Mouse (Mus musculus) CH12.LX (cell line): ENCODE data around the gene Tmem150c. TPM values are rescaled to one million over a fixed set of nuclear protein-coding genes. Genes with fewer than 3 reads are reported as not detected.

ENCODE experiments used
- DNase-seq: peaks from one replicate; pipeline ENCODE4 v3.0.0-alpha.2; 2013; ENCODE audit errors: extremely low read depth
- H3K27ac ChIP-seq: 2 replicates; pipeline ENCODE4 v1.5.1; 2012; ENCODE audit warnings: low read depth, mild to moderate bottlenecking, control low read depth, moderate library complexity; ENCODE audit not compliant: insufficient read depth
- H3K27me3 ChIP-seq: replicated peaks from 2 replicates; pipeline ENCODE3; 2012; ENCODE audit warnings: inconsistent platforms
- H3K36me3 ChIP-seq, 2 experiments: replicated peaks in 1 of 2; 2 replicates each; pipeline versions ENCODE3 to v1.6.1; 2012; ENCODE audit warnings: inconsistent platforms in 1 of 2, low read length in 1 of 2, mild to moderate bottlenecking in 1 of 2, mixed read lengths in 1 of 2, moderate library complexity in 1 of 2; ENCODE audit not compliant: control insufficient read depth in 1 of 2, insufficient read depth in 1 of 2
- H3K4me1 ChIP-seq, 2 experiments: 2 replicates each; pipeline ENCODE4 v1.6.1; 2012; ENCODE audit warnings: inconsistent platforms in 1 of 2, moderate library complexity in 1 of 2; ENCODE audit not compliant: insufficient read depth in 2 of 2, control insufficient read depth in 1 of 2
- H3K4me2 ChIP-seq: 2 replicates; pipeline ENCODE4 v1.6.1; 2012; ENCODE audit warnings: low read depth, mild to moderate bottlenecking, control low read depth; ENCODE audit not compliant: poor library complexity, insufficient read depth, severe bottlenecking
- H3K4me3 ChIP-seq, 3 experiments: fragments of 150-350 bp in 1 of 3; sonication (generic) in 1 of 3; replicated peaks in 1 of 3; 2 replicates each; pipeline versions ENCODE3 to v1.5.1; 2011 to 2012; ENCODE audit warnings: low read depth in 2 of 3, low read length in 2 of 3, mild to moderate bottlenecking in 2 of 3, moderate library complexity in 2 of 3, control low read depth in 1 of 3, improper control_type of control experiment in 1 of 3, inconsistent platforms in 1 of 3, mixed read lengths in 1 of 3; ENCODE audit not compliant: poor library complexity in 1 of 3
- H3K79me2 ChIP-seq: replicated peaks from 2 replicates; pipeline ENCODE4 v1.6.1; 2012; ENCODE audit warnings: mild to moderate bottlenecking, moderate library complexity; ENCODE audit not compliant: control insufficient read depth, poor library complexity, insufficient read depth, severe bottlenecking; ENCODE audit errors: extremely low read depth
- H3K9ac ChIP-seq: 2 replicates; pipeline ENCODE4 v1.6.1; 2012; ENCODE audit warnings: low read depth, mild to moderate bottlenecking, control low read depth, moderate library complexity; ENCODE audit not compliant: insufficient read depth
- H3K9me3 ChIP-seq: replicated peaks from 2 replicates; pipeline ENCODE3; 2012; ENCODE audit warnings: low read length, inconsistent platforms, mixed read lengths
- CHD2 ChIP-seq: IDR thresholded peaks from 2 replicates; pipeline ENCODE4 v1.6.1; 2011; ENCODE audit warnings: low read length, improper control_type of control experiment
- CTCF ChIP-seq, 2 experiments: IDR thresholded peaks in 1 of 2; conservative IDR thresholded peaks in 1 of 2; 2 replicates each; pipeline ENCODE4 v1.5.1; 2011 to 2012; ENCODE audit warnings: low read depth in 2 of 2, low read length in 2 of 2, improper control_type of control experiment in 1 of 2, inconsistent platforms in 1 of 2, mild to moderate bottlenecking in 1 of 2, moderate library complexity in 1 of 2
- ELF1 ChIP-seq: IDR thresholded peaks from 2 replicates; pipeline ENCODE4 v1.6.1; 2014; ENCODE audit warnings: low read depth, mild to moderate bottlenecking, inconsistent platforms, low read length, improper control_type of control experiment
- EP300 ChIP-seq: IDR thresholded peaks from 2 replicates; pipeline ENCODE4 v1.6.1; 2011; ENCODE audit warnings: low read length, improper control_type of control experiment
- GABPA ChIP-seq: IDR thresholded peaks from 2 replicates; pipeline ENCODE4 v1.6.1; 2012; ENCODE audit warnings: low read depth, low read length, improper control_type of control experiment, inconsistent platforms; ENCODE audit not compliant: insufficient replicate concordance
- IRF4 ChIP-seq: IDR thresholded peaks from 2 replicates; pipeline ENCODE4 v1.6.1; 2014; ENCODE audit warnings: low read depth, mild to moderate bottlenecking, inconsistent platforms, low read length, improper control_type of control experiment
- JUN ChIP-seq: IDR thresholded peaks from 2 replicates; pipeline ENCODE4 v1.6.1; 2011; ENCODE audit warnings: low read depth, mild to moderate bottlenecking, low read length, improper control_type of control experiment, moderate library complexity; ENCODE audit not compliant: insufficient read depth
- JUND ChIP-seq: conservative IDR thresholded peaks from 2 replicates; pipeline ENCODE4 v1.6.1; 2011; ENCODE audit warnings: low read depth, low read length, improper control_type of control experiment
- MAFK ChIP-seq: IDR thresholded peaks from 2 replicates; pipeline ENCODE4 v1.6.1; 2011; ENCODE audit warnings: low read length, improper control_type of control experiment; ENCODE audit not compliant: insufficient replicate concordance
- MAX ChIP-seq: IDR thresholded peaks from 2 replicates; pipeline ENCODE4 v1.6.1; 2011; ENCODE audit warnings: low read length, improper control_type of control experiment
- MAZ ChIP-seq: IDR thresholded peaks from 2 replicates; pipeline ENCODE4 v1.6.1; 2012; ENCODE audit warnings: low read depth, mild to moderate bottlenecking, inconsistent platforms, low read length, improper control_type of control experiment, moderate library complexity
- MEF2A ChIP-seq: IDR thresholded peaks from 2 replicates; pipeline ENCODE4 v1.6.1; 2014; ENCODE audit warnings: low read depth, mild to moderate bottlenecking, inconsistent platforms, low read length, improper control_type of control experiment, borderline replicate concordance
- MYC ChIP-seq: IDR thresholded peaks from 2 replicates; pipeline ENCODE4 v1.6.1; 2011; ENCODE audit warnings: low read depth, mild to moderate bottlenecking, improper control_type of control experiment, low read length
- POLR2A ChIP-seq: IDR thresholded peaks from 2 replicates; pipeline ENCODE4 v1.6.1; 2011; ENCODE audit warnings: low read depth, mild to moderate bottlenecking, improper control_type of control experiment, low read length
- RAD21 ChIP-seq: IDR thresholded peaks from 2 replicates; pipeline ENCODE4 v1.6.1; 2011; ENCODE audit warnings: low read depth, mild to moderate bottlenecking, low read length, improper control_type of control experiment, moderate library complexity
- SMC3 ChIP-seq: IDR thresholded peaks from 2 replicates; pipeline ENCODE4 v1.6.1; 2011; ENCODE audit warnings: low read depth, low read length, improper control_type of control experiment
- UBTF ChIP-seq: IDR thresholded peaks from 2 replicates; pipeline ENCODE4 v1.6.1; 2012; ENCODE audit warnings: low read depth, mild to moderate bottlenecking, inconsistent platforms, low read length, improper control_type of control experiment, moderate library complexity
- USF1 ChIP-seq: IDR thresholded peaks from 2 replicates; pipeline ENCODE4 v1.6.1; 2014; ENCODE audit warnings: low read depth, mild to moderate bottlenecking, inconsistent platforms, low read length, improper control_type of control experiment
- USF2 ChIP-seq: conservative IDR thresholded peaks from 2 replicates; pipeline ENCODE4 v1.6.1; 2011; ENCODE audit warnings: low read depth, low read length, improper control_type of control experiment
- ZKSCAN1 ChIP-seq: IDR thresholded peaks from 2 replicates; pipeline ENCODE4 v1.6.1; 2012; ENCODE audit warnings: low read depth, inconsistent platforms, low read length, improper control_type of control experiment, borderline replicate concordance
- dilution Hi-C: fragments of 300-500 bp; cut with MboI; formaldehyde crosslinking; loops from 2 replicates; pipeline ENCODE4 v1.14.3; 2020; ENCODE audit warnings: low sequenced_read_pairs; ENCODE audit not compliant: extremely low pct_unique_long_range_greater_than_20kb, extremely low pct_ligation_motif_present
- in situ Hi-C: fragments of 300-500 bp; cut with MboI; formaldehyde crosslinking; loops from 3 replicates; pipeline ENCODE4 v1.14.3; 2019; ENCODE audit warnings: low sequenced_read_pairs, low pct_ligation_motif_present, low pct_unique_long_range_greater_than_20kb, mixed read lengths
- polyA plus RNA-seq: library from polyadenylated mRNA; unstranded; fragments of >175 nt; gene quantifications from 2 replicates; pipeline ENCODE4 v1.2.1, GENCODE M21; 2012; ENCODE audit warnings: low read depth; ENCODE audit not compliant: insufficient read length
- total RNA-seq, 2 experiments: library from RNA; depleted of rRNA; stranded (reverse); fragments of 300-350 nt in 1 of 2; fragments of >200 nt in 1 of 2; gene quantifications; 2 replicates each; pipeline ENCODE4 v1.2.3; 2012 to 2014

Gene Tmem150c
- total and polyA plus RNA-seq, 3 experiments, result not detected

DNA sequence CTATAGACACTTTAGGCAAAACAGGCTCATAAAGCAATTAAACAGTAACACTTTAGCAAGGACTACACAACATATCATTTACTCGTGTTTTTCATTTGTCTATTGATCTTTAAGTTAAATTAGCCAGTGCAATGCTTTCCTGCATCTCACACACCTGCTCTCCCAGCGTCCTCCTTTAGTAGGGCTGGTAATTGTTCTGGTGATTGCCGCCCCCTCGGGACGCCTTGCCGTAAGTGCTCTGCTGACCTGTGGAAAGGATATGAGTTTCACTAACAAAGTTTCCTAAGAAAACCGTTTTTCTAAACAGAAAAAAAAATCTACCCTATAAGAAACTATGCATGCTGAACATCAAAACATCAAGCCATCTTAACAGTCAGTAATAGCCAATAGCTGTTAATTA is 123.7 kb downstream of the Tmem150c start:
- Histone ChIP-seq H3K4me1 (peaks cover 0 to 17% of the 10 kb centered on the region in 2 experiments; a peak in 2 of 4 replicates), H3K27me3 (no peaks in the 10 kb centered on the region), H3K79me2 (peaks cover 53% of the 10 kb centered on the region), H3K9me3 (no peaks in the 10 kb centered on the region), H3K27ac (no peak overlapping the region), H3K4me3 (peak overlapping the region in 1 of 3 experiments; percentile 22), H3K9ac (0 out of 2 replicates have a peak overlapping the region, but pooled peaks have one; percentile 11), H3K36me3 (peaks cover 34 to 62% of the 10 kb centered on the region in 2 experiments), H3K4me2 (peak overlapping the region; percentile 79)
- no peak for DNase-seq
- dilution Hi-C loops, result no loop called here
- in situ Hi-C loops, result no loop called here
- TF ChIP-seq MYC (no peak), MAFK (no peak), JUND (no peak), JUN (no peak), ELF1 (no peak), UBTF (no peak), USF2 (no peak), CTCF (conservative IDR thresholded peaks at IDR 0.05 in 1 of 2, IDR thresholded peaks at IDR 0.05 in 1 of 2; ENCODE audit: low read depth in 2 of 2, low read length in 2 of 2) (no peak), SMC3 (no peak), GABPA (no peak), IRF4 (no peak), ZKSCAN1 (no peak), EP300 (no peak), MAX (no peak), USF1 (no peak), RAD21 (no peak), MAZ (no peak), CHD2 (no peak), MEF2A (no peak)

DNA sequence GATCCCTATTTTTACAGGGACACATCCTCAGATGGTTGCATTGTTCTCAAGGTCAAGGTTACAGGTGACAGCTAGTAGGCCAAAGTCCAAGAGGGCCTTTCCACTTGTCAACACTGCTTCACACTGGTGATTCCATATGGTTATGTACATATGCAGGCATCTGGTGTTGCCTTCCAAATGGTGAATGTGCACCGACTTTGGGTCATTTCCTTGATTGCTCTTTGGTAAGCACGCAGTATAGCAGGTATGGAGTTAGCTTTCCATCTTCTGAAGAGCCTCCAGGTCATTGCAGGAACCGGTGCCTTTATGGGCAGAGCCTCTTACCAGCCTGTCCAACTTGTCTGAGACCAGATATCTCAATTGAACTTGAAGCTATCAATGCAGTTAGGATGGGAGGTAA is 127.0 kb downstream of the Tmem150c start:
- Histone ChIP-seq H3K36me3 (peaks cover 34 to 63% of the 10 kb centered on the region in 2 experiments), H3K79me2 (peaks cover 37% of the 10 kb centered on the region), H3K27ac (no peak overlapping the region), H3K4me1 (peaks cover 0 to 17% of the 10 kb centered on the region in 2 experiments; a peak in 2 of 4 replicates), H3K27me3 (no peaks in the 10 kb centered on the region), H3K9ac (no peak overlapping the region), H3K9me3 (no peaks in the 10 kb centered on the region), H3K4me3 (no peak overlapping the region), H3K4me2 (no peak overlapping the region)
- no peak for DNase-seq
- dilution Hi-C loops (no loop called here), in situ Hi-C loops (no loop called here)
- no peak for TF ChIP-seq ZKSCAN1
- no peak for TF ChIP-seq MAFK
- TF ChIP-seq POLR2A, result peak; percentile 23; the same call in 1 of the 2 replicates
- no peak for TF ChIP-seq USF1
